Mouse (Mus musculus) midbrain, embryonic 10.5 days (tissue): Measurements from ENCODE around the gene Ercc2. TPM values are rescaled to one million over a fixed set of nuclear protein-coding genes. Genes with fewer than 3 reads are reported as not detected.
A peak's percentile ranks its signal among the peaks of the same experiment; 100 is the strongest.

Source experiments
- DNase-seq: peaks from one replicate; pipeline ENCODE4 v3.0.0-alpha.2; 2017; ENCODE audit warnings: low spot score
- H3K27ac ChIP-seq: fragments of 300-500 bp; sonication (generic); replicated peaks from 2 replicates; pipeline ENCODE4 v1.5.1; 2016; ENCODE audit warnings: mild to moderate bottlenecking
- H3K27me3 ChIP-seq: fragments of 300-500 bp; sonication (generic); 2 replicates; pipeline ENCODE4 v1.6.1; 2016; ENCODE audit warnings: low read depth, mild to moderate bottlenecking; ENCODE audit not compliant: poor library complexity, severe bottlenecking
- H3K36me3 ChIP-seq: fragments of 300-500 bp; sonication (generic); 2 replicates; pipeline ENCODE4 v1.6.1; 2016; ENCODE audit warnings: mild to moderate bottlenecking, moderate library complexity
- H3K4me1 ChIP-seq: fragments of 300-500 bp; sonication (generic); 2 replicates; pipeline ENCODE4 v1.6.1; 2016
- H3K4me3 ChIP-seq: fragments of 300-500 bp; sonication (generic); 2 replicates; pipeline ENCODE4 v1.5.1; 2016; ENCODE audit warnings: mild to moderate bottlenecking, moderate library complexity
- H3K9me3 ChIP-seq: fragments of 300-500 bp; sonication (generic); replicated peaks from 2 replicates; pipeline ENCODE4 v1.6.1; 2016; ENCODE audit warnings: mild to moderate bottlenecking
- WGBS: fragments of 180-500 bp; shearing (Covaris S2); methylation state at CpG from one replicate; pipeline ENCODE4 v1.1.7; 2016; 5-methylcytosine and 5-hydroxymethylcytosine counted together
- polyA plus RNA-seq: library from polyadenylated mRNA; unstranded; fragments of >200 nt; fragmentation: Nextera tagmentation; extraction: Ambion mirVana; gene quantifications from 2 replicates; pipeline ENCODE4 v1.2.1, GENCODE M21; 2016

Ercc2 gene
- polyA plus RNA-seq, result 27.7 and 31.8 TPM in 2 replicates

DNA sequence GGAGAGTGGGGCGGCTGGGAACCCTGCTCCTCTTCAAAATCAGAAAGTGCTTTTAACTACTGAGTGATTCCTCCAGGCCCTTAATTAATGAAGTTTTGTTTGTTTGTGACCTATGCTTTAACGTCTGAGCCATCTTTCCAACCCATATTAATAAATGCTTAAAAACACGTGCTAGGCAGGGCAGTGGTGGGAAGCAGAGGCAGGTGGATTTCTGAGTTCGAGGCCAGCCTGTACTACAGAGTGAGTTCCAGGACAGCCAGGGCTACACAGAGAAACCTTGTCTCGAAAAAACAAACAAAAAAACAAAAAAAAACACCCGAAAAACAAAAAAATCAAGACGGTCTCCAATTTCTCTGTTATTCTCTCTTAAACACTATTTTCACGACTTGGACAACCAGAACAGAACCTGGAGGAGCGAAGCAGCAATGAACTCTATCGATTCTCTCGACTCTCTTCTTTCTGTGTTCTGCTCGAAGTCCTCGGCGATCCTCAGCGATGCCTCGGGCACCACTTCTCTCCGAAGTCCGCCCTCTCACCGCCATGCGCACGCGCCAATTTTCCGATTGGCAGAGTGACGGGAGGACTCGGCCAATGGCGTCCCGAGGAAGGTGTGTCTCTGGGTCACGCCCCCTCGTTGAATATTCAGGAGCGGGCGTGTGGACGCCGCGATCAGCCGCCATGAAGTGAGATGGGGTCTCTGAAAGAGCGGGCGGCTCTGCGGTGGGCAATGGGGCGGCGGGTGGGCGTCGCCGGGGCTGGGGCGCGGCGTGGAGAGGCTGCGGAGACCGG lies at the start of gene Ercc2:
Gene Ercc2 (plus strand): TSS at position 634 of the 789 bp plus-strand sequence.
- Histone ChIP-seq H3K27ac (peak within 1 kb of the TSS; percentile 83), H3K4me3 (peak within 1 kb of the TSS; percentile 91), H3K27me3 (no peaks in the 10 kb centered on the region), H3K4me1 (peaks cover 19% of the 10 kb centered on the region), H3K9me3 (no peaks in the 10 kb centered on the region), H3K36me3 (peaks cover 47% of the 10 kb centered on the region)
- peak; percentile 100 for DNase-seq
- WGBS, result 7% methylated on average over 48 of the region's 48 CpGs

DNA sequence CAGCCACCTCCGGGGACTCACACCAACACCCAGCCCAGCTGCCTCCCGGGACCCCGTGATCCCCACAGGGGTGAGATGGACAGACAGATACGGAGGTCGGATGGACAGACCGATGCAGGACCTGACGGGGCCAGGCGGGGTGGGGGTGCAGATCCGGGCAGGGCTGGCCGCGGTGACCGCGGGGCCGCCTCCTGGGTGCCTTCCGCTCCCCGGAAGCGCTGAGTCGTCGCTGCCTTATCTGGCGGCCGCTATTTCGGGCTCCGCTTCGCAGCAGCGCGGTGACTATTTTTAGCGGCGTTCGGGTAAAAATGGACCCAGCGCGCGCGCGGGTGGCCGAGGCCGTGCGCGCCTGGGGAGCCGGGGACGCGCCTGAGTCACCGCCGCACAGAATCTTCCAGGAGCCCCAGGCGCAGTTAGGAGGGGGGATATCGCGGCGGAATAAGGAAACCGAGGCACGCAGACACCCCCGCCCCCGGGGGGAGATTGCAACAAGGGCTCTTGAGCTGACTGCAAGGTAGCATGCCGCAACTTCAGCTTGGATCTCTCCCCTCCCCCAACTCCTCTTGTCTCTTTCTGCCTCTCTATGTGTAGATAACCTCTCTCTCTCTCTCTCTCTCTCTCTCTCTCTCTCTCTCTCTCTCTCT lies 49.0 kb upstream of the Ercc2 start:
- Histone ChIP-seq H3K4me1 (peaks cover 22% of the 10 kb centered on the region), H3K36me3 (no peaks in the 10 kb centered on the region), H3K27me3 (peaks cover 39% of the 10 kb centered on the region), H3K9me3 (no peaks in the 10 kb centered on the region), H3K4me3 (peak overlapping the region; percentile 63), H3K27ac (peak overlapping the region; percentile 85)
- peak; percentile 63 for DNase-seq
- under 1% methylated on average over 52 of the region's 52 CpGs for WGBS

DNA sequence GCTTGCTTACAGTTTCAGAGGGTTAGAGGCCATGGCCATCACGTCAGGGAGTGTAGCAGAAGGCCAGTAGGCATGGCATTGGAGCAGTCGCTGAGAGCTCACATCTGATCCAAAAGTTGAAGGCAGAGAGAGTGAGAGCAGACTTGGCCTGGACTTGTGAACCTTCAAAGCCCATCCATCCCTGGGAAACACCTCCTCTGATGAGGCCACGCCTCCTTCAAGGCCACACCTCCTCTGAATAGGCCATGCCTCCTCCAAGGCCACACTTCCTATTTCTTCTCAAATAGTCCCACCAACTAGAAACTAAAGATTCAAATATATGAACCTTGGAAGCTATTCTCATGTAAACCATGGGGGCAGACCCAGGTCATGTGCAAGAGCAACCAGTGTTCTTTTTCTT lies 46.2 kb upstream of the Ercc2 start:
- no peaks in the 10 kb centered on the region for H3K9me3 ChIP-seq
- no peak overlapping the region for H3K4me3 ChIP-seq
- peaks cover 41% of the 10 kb centered on the region; the same call in 1 of the 2 replicates for H3K27me3 ChIP-seq
- no peaks in the 10 kb centered on the region for H3K36me3 ChIP-seq
- 41% methylated on average over 3 of the region's 3 CpGs for WGBS
- no peak overlapping the region for H3K27ac ChIP-seq
- H3K4me1 ChIP-seq, result peaks cover 20% of the 10 kb centered on the region
- DNase-seq, result no peak

DNA sequence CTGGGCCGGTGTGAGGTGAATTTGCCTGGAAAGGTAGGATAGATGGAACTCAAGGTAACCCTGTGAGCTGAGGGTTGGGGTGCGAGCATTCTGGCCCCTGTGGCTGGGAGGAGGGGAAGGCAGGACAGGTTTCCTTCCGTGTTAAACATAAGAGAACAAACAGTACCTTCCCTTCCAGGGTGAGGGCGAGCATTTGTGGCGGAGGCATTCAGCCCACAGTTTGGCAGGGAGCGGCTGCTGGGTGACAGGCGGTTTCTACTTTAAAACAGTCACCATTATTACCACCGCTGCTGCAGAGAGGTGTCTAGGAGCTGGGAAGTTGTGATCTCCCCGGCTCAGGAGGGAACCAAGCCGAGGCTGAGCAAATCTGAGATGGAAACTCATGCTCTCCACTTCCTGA lies 44.7 kb upstream of the Ercc2 start:
- H3K36me3 ChIP-seq, result no peaks in the 10 kb centered on the region
- no peak for DNase-seq
- H3K27ac ChIP-seq, result no peak overlapping the region
- 73% methylated on average over 10 of the region's 10 CpGs for whole genome bisulfite sequencing
- peaks cover 31% of the 10 kb centered on the region for H3K4me1 ChIP-seq
- H3K4me3 ChIP-seq, result no peak overlapping the region
- no peaks in the 10 kb centered on the region for H3K9me3 ChIP-seq
- peaks cover 47% of the 10 kb centered on the region for H3K27me3 ChIP-seq

DNA sequence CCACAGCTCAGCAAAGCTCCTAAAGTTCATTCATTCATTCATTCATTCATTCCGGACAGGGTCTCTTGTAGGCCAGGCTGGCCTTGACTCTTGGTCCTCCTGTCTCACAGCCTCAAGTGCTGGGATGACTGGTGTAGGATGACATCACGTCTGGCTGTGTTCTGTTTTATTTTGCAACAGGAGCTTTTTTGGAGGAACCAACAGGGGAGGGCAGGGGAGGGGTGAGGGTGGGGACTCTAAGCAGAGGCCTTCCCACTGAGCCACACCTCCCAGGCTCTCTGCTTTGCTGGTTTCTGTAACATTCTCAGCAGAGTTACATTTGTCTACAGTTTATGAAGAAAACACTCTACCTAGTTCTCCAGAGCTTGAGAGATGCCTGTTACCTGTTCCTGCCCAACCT lies 43.8 kb upstream of the Ercc2 start:
- H3K27me3 ChIP-seq, result peaks cover 46% of the 10 kb centered on the region
- H3K4me1 ChIP-seq, result peaks cover 33% of the 10 kb centered on the region
- H3K36me3 ChIP-seq, result no peaks in the 10 kb centered on the region
- WGBS, result 69% methylated on average over 2 of the region's 2 CpGs
- no peak overlapping the region for H3K4me3 ChIP-seq
- DNase-seq, result no peak
- no peak overlapping the region for H3K27ac ChIP-seq
- H3K9me3 ChIP-seq, result no peaks in the 10 kb centered on the region

DNA sequence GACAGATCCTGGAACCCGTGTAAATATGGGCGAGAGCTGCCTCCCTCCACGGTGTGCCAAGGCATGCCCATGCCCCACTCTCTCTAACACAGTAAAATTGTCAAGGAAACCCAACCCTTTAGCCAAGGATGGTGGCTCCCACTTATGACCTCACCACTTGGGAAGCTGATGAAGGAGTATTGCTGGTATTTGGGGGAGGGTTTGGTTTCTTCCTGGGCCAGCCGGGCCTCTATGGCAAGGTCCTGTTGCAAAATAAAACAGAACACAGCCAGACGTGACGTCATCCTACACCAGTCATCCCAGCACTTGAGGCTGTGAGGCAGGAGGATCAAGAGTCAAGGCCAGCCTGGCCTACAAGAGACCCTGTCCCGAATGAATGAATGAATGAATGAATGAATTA lies 43.2 kb upstream of the Ercc2 start:
- no peak for DNase-seq
- no peak overlapping the region for H3K4me3 ChIP-seq
- 76% methylated on average over 7 of the region's 7 CpGs for WGBS
- no peaks in the 10 kb centered on the region for H3K9me3 ChIP-seq
- no peaks in the 10 kb centered on the region for H3K36me3 ChIP-seq
- no peak overlapping the region for H3K27ac ChIP-seq
- H3K27me3 ChIP-seq, result peaks cover 46% of the 10 kb centered on the region
- peaks cover 31% of the 10 kb centered on the region for H3K4me1 ChIP-seq

DNA sequence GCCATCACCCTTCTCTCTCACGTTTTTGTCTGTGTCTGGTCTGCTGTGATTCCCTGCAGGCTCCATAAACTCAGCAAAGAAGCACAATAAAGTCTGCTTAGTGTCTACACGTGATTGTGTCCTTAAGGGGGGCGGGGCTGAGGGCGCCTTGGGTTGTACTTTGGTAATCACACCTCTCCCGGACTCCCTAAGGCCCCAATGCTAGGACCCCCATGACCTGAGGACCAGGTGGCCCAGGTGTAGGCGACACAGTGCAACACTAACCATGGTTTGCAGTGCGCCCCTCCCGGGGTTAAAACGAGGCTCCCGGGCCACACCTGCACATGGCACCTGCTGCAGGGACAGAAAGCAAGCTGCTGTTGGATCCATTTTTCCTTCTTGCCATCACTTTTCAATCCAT lies 40.6 kb upstream of the Ercc2 start:
- H3K36me3 ChIP-seq, result no peaks in the 10 kb centered on the region
- peak overlapping the region; percentile 62 for H3K4me3 ChIP-seq
- H3K4me1 ChIP-seq, result peaks cover 42% of the 10 kb centered on the region
- 28% methylated on average over 10 of the region's 10 CpGs for WGBS
- H3K9me3 ChIP-seq, result no peaks in the 10 kb centered on the region
- no peak overlapping the region for H3K27ac ChIP-seq
- DNase-seq, result no peak
- H3K27me3 ChIP-seq, result peaks cover 39% of the 10 kb centered on the region

DNA sequence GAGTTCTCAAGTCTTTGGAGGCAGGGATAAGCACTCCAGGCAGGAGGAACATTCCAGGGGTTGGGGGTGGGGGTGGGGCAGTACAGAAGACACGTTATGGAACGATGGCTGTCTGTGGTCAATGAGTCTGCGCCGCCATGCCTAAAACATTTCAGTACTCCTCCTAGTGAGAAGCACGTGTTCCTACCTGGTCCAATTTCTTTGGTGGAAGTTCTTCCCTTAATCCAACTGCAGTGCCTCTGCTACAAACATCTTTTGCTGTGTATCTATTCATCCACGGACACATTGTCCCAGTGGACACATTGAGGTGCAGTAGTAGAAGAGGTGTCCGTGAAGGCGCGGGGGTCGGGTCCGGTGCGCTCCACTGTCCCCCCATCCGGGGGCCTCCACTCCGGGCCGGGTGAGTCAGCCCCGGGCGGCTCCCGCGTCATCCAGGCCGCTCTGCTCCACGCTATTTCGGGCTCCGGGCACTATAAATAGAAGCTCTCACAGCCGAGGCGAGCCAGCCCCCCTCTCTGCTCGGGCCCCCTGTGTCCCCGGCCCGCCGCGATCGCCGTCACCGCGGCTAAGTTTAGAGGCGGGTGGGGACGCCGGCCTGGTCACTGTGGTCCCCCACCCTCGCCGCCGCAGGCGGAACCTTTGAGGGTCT lies 39.9 kb upstream of the Ercc2 start:
- peak overlapping the region; percentile 72 for H3K27ac ChIP-seq
- WGBS, result under 1% methylated on average over 41 of the region's 41 CpGs
- peak overlapping the region; percentile 62 for H3K4me3 ChIP-seq
- DNase-seq, result peak; percentile 56
- peaks cover 43% of the 10 kb centered on the region for H3K4me1 ChIP-seq
- peaks cover 38% of the 10 kb centered on the region for H3K27me3 ChIP-seq
- no peaks in the 10 kb centered on the region for H3K9me3 ChIP-seq
- H3K36me3 ChIP-seq, result no peaks in the 10 kb centered on the region

DNA sequence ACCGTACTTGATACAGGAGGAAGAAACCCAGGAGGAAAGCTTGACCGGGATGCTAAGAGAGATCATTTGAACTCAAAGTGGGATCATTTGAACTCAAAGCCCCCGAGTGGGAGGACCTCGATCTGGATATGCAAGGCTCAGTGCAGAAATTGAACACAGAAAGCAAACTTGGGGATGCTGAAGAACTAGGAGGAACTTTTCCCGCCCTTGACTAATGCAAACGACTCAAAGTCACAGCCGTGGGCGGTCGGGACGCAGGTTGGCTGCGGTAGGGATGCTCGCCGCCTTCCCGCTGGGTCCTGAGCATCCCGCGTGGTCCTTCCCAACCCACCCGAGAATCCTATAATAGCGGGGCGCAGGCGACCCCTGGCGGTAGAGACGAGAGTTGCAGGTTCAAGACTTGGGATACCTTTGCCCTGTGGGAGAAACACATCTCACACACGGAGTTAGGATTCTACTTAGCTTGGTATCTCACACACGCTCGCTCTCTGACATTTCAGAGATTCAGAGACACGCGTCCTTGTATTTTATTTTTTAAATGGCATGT lies 39.3 kb upstream of the Ercc2 start:
- Histone ChIP-seq H3K36me3 (peaks cover under 1% of the 10 kb centered on the region; the same call in 1 of the 2 replicates), H3K4me1 (peaks cover 43% of the 10 kb centered on the region), H3K9me3 (no peaks in the 10 kb centered on the region), H3K4me3 (peak overlapping the region; percentile 62), H3K27ac (peak overlapping the region; percentile 72), H3K27me3 (peaks cover 31% of the 10 kb centered on the region)
- WGBS, result under 1% methylated on average over 27 of the region's 27 CpGs
- DNase-seq, result peak; percentile 89

DNA sequence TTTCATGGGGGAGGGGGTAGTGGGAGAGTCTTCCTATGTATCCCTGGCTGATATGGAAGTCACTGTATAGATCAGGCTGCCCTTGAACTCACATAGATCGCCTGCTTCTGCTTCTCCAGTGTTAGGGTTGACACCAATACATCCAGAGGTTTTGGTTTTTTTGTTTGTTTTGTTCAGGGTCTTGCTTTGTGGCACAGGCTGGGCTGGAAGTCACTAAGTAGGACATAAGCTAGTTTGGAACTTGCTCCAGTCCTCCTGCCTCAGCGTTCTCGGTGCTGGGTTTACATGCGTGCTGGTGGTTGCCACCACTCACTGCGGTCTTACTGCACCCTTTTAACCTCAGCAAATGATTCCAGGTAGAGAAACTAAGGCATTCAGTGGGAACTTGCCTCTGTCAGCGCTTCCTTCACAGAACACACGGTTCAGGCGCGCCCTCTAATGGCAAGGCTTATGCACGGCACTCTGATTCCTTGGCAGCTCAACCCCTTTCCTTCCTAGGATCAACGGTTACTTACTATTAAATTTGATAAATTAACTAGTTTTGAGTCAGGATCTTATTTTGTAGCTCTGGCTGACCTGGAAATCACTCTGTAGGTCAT lies 38.5 kb upstream of the Ercc2 start:
- Histone ChIP-seq H3K27me3 (peaks cover 24% of the 10 kb centered on the region), H3K9me3 (no peaks in the 10 kb centered on the region), H3K4me3 (peak overlapping the region; percentile 30; the same call in 1 of the 2 replicates), H3K36me3 (peaks cover 8% of the 10 kb centered on the region), H3K4me1 (peaks cover 43% of the 10 kb centered on the region), H3K27ac (no peak overlapping the region)
- whole genome bisulfite sequencing, result 3% methylated on average over 11 of the region's 11 CpGs
- DNase-seq, result peak; percentile 73

DNA sequence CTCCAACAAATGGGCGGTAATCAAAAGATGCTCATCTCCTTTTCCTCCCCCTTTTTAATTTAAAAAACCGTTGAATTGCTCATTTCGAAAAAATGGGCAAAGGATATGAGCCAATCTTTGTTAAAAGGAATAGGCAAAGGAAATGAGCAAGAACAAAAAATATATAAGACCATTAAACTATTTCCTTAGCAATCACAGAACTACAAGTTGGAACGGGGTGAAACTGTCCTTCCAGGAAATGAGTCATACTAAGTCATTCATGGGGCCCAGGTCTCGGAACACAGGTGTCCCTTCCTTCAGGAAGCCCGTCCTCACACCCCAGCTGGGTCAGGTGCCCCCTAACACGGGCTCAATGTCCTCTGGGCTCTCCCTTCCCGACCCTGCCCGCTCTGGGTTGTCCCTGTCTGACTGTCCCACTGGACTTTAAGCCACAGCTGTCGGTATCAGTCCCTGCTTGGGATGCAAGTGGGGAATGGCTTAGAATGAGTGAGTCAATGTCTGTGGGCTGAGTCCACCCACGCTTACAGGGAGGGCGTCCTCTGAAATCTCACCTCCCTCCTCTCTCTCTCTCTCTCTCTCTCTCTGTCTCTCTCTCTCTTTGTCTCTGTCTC lies 37.5 kb upstream of the Ercc2 start, which contains the start of gene Ercc1:
Gene Ercc1 (plus strand): TSS at position 542 of the 611 bp plus-strand sequence.
- H3K27me3 ChIP-seq, result peaks cover 19% of the 10 kb centered on the region
- peak within 1 kb of the TSS; percentile 91 for H3K27ac ChIP-seq
- H3K4me3 ChIP-seq, result peak within 1 kb of the TSS; percentile 70
- H3K36me3 ChIP-seq, result peaks cover 18% of the 10 kb centered on the region
- H3K4me1 ChIP-seq, result peaks cover 43% of the 10 kb centered on the region
- DNase-seq, result no peak
- WGBS, result 30% methylated on average over 12 of the region's 12 CpGs
- H3K9me3 ChIP-seq, result no peaks in the 10 kb centered on the region
